ENCODE assay signal across 11 mouse cellular contexts in the genomic region with DNA sequence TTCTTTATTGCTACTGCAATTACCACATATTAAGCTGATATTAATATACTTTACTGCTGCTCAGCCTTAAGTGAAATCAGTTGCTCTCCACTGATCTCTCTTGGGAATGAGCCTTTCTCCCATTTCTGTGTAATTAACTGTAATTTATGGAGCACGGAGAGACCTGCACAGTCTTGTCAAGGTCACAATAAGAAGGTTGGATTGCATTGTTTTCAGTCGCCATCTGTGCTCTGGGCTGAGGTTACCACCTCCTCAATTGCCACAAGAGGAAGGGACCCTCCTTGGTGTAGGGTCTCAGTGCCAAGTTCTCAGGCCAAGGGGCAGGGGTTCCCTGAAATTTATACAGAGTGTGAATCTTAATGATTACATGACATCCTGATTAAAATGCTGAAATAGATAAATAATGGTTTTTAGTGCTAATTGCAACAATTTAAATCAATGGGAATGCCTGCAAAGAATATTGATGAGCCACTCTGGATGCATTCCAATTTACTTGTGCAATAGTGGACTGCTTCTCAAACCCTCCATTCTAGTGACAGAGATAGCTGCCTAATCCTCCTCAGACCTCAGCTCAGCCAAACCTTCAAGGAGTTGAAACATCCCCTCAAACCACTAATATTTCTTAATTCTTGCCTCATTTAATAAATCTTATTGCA.
DNase-seq lines count a peak whose midpoint lies in the region; ATAC-seq and TF ChIP-seq lines count a peak whose summit lies in the region.
"Had no signal": no experiment of that assay in that cellular context is flagged by ENCODE, and none has a peak within 500 bp of the region (broad histone marks: within the 10 kb centered on the region; RNA-seq: fewer than 3 reads in every experiment).

No protein-coding gene starts in this region.

- no peaks in the 10 kb centered on the region for H3K36me3 ChIP-seq in forebrain, embryonic 11.5 days (ENCODE audit: control insufficient read depth, insufficient read depth, low read length)
- no peaks in the 10 kb centered on the region for H3K36me3 ChIP-seq in forebrain, embryonic 10.5 days (replicated peaks)
- no peaks in the 10 kb centered on the region for H3K36me3 ChIP-seq in lung, postnatal 0 days (ENCODE audit: insufficient read depth, low read length)
- no peaks in the 10 kb centered on the region for H3K36me3 ChIP-seq in embryonic facial prominence, embryonic 14.5 days (ENCODE audit: control insufficient read depth, insufficient read depth, low read length)
- H3K36me3 ChIP-seq in hindbrain, postnatal 0 days (ENCODE audit: insufficient read depth, low read length) = no peaks in the 10 kb centered on the region
- no peaks in the 10 kb centered on the region for H3K36me3 ChIP-seq in heart, embryonic 12.5 days
- H3K36me3 ChIP-seq: liver, embryonic 13.5 days had no signal

- no peak overlapping the region for H3K9ac ChIP-seq in forebrain, embryonic 11.5 days (ENCODE audit: low read length)
- no peak overlapping the region for H3K9ac ChIP-seq in lung, postnatal 0 days (replicated peaks; ENCODE audit: low read depth)
- no peak overlapping the region for H3K9ac ChIP-seq in embryonic facial prominence, embryonic 14.5 days (ENCODE audit: low read depth, low read length)
- no peak overlapping the region for H3K9ac ChIP-seq in hindbrain, postnatal 0 days (replicated peaks; ENCODE audit: low read length)
- H3K9ac ChIP-seq in heart, embryonic 12.5 days = no peak overlapping the region
- H3K9ac ChIP-seq: liver, embryonic 13.5 days had no signal

- WGBS in forebrain, embryonic 11.5 days = 44% methylated on average over 2 of the region's 2 CpGs
- WGBS in forebrain, embryonic 10.5 days = 54% methylated on average over 2 of the region's 2 CpGs
- 51% methylated on average over 2 of the region's 2 CpGs for WGBS in lung, postnatal 0 days
- WGBS in embryonic facial prominence, embryonic 14.5 days = 17% methylated on average over 2 of the region's 2 CpGs
- WGBS in hindbrain, postnatal 0 days = 20% methylated on average over 2 of the region's 2 CpGs
- 61% methylated on average over 2 of the region's 2 CpGs for WGBS in heart, embryonic 12.5 days

- DNase-seq in forebrain, embryonic 11.5 days (ENCODE audit: low spot score) = no peak
- DNase-seq in forebrain, embryonic 10.5 days (ENCODE audit: extremely low spot score, low spot score) = no peak
- peak; percentile 6 for DNase-seq in lung, postnatal 0 days (ENCODE audit: low spot score)
- DNase-seq in lung, postnatal 4 days = no peak
- DNase-seq in embryonic facial prominence, embryonic 14.5 days (ENCODE audit: low spot score) = peak; percentile 47
- peak; percentile 10 for DNase-seq in hindbrain, postnatal 0 days (ENCODE audit: low spot score)
- no peak for DNase-seq in gastrocnemius, postnatal 36 days
- DNase-seq: cerebellum, adult 11 months; kidney, adult 18-20 months; liver, embryonic 13.5 days had no signal

- no peak for TF ChIP-seq EP300 in lung, postnatal 0 days (IDR thresholded peaks at IDR 0.05)

- ATAC-seq in forebrain, embryonic 11.5 days (replicated peaks; ENCODE audit: low FRiP score) = peak; percentile 21; the same call in 1 of the 2 replicates
- ATAC-seq in lung, postnatal 0 days = no peak
- peak; percentile 77; the same call in 1 of the 2 replicates for ATAC-seq in embryonic facial prominence, embryonic 14.5 days (ENCODE audit: low read depth)
- no peak for ATAC-seq in hindbrain, postnatal 0 days
- ATAC-seq in heart, embryonic 12.5 days (ENCODE audit: insufficient number of reproducible peaks, low FRiP score) = no peak

- no peaks in the 10 kb centered on the region for H3K9me3 ChIP-seq in forebrain, embryonic 11.5 days (ENCODE audit: control insufficient read depth, low read length)
- no peaks in the 10 kb centered on the region for H3K9me3 ChIP-seq in forebrain, embryonic 10.5 days
- H3K9me3 ChIP-seq in lung, postnatal 0 days (ENCODE audit: low read length) = no peaks in the 10 kb centered on the region
- no peaks in the 10 kb centered on the region for H3K9me3 ChIP-seq in embryonic facial prominence, embryonic 14.5 days (ENCODE audit: control insufficient read depth, low read length)
- H3K9me3 ChIP-seq in hindbrain, postnatal 0 days (ENCODE audit: low read length) = no peaks in the 10 kb centered on the region
- H3K9me3 ChIP-seq in heart, embryonic 12.5 days (replicated peaks) = no peaks in the 10 kb centered on the region
- H3K9me3 ChIP-seq: liver, embryonic 13.5 days had no signal

- no peak overlapping the region for H3K27ac ChIP-seq in forebrain, embryonic 11.5 days (ENCODE audit: low read depth, low read length)
- no peak overlapping the region for H3K27ac ChIP-seq in forebrain, embryonic 10.5 days
- H3K27ac ChIP-seq in lung, postnatal 0 days (ENCODE audit: low read length) = no peak overlapping the region
- no peak overlapping the region for H3K27ac ChIP-seq in embryonic facial prominence, embryonic 14.5 days (replicated peaks; ENCODE audit: low read depth, low read length)
- H3K27ac ChIP-seq in hindbrain, postnatal 0 days = no peak overlapping the region
- no peak overlapping the region for H3K27ac ChIP-seq in heart, embryonic 12.5 days (ENCODE audit: poor library complexity, severe bottlenecking)
- H3K27ac ChIP-seq: liver, embryonic 13.5 days had no signal

- TF ChIP-seq CTCF in lung, postnatal 0 days (IDR thresholded peaks at IDR 0.05) = no peak
- no peak for TF ChIP-seq CTCF in hindbrain, postnatal 0 days (IDR thresholded peaks at IDR 0.05; ENCODE audit: low read depth)

- intact Hi-C loops in gastrocnemius, postnatal 36 days (cut with DNase I) = no loop called here

- no peak overlapping the region for H3K4me2 ChIP-seq in forebrain, embryonic 11.5 days (ENCODE audit: low read depth, low read length, severe bottlenecking)
- H3K4me2 ChIP-seq in lung, postnatal 0 days (replicated peaks; ENCODE audit: low read depth, low read length) = no peak overlapping the region
- H3K4me2 ChIP-seq in embryonic facial prominence, embryonic 14.5 days (ENCODE audit: low read depth, low read length) = no peak overlapping the region
- H3K4me2 ChIP-seq in hindbrain, postnatal 0 days (ENCODE audit: low read depth, low read length) = no peak overlapping the region
- no peak overlapping the region for H3K4me2 ChIP-seq in heart, embryonic 12.5 days
- H3K4me2 ChIP-seq: liver, embryonic 13.5 days had no signal

- no peak overlapping the region for H3K4me3 ChIP-seq in forebrain, embryonic 11.5 days (ENCODE audit: low read depth, low read length)
- no peak overlapping the region for H3K4me3 ChIP-seq in forebrain, embryonic 10.5 days
- H3K4me3 ChIP-seq in lung, postnatal 0 days (ENCODE audit: low read depth, low read length) = no peak overlapping the region
- H3K4me3 ChIP-seq in embryonic facial prominence, embryonic 14.5 days (ENCODE audit: low read depth, low read length) = no peak overlapping the region
- no peak overlapping the region for H3K4me3 ChIP-seq in hindbrain, postnatal 0 days (ENCODE audit: low read length)
- H3K4me3 ChIP-seq in heart, embryonic 12.5 days = no peak overlapping the region
- H3K4me3 ChIP-seq: liver, embryonic 13.5 days had no signal

- H3K27me3 ChIP-seq in forebrain, embryonic 11.5 days (ENCODE audit: control insufficient read depth, insufficient read depth, low read length) = no peaks in the 10 kb centered on the region
- H3K27me3 ChIP-seq in forebrain, embryonic 10.5 days (ENCODE audit: poor library complexity, severe bottlenecking) = no peaks in the 10 kb centered on the region
- no peaks in the 10 kb centered on the region for H3K27me3 ChIP-seq in lung, postnatal 0 days (replicated peaks; ENCODE audit: insufficient read depth, low read length)
- no peaks in the 10 kb centered on the region for H3K27me3 ChIP-seq in embryonic facial prominence, embryonic 14.5 days (replicated peaks; ENCODE audit: control insufficient read depth, insufficient read depth, low read length)
- H3K27me3 ChIP-seq in hindbrain, postnatal 0 days (ENCODE audit: insufficient read depth, low read length) = no peaks in the 10 kb centered on the region
- no peaks in the 10 kb centered on the region for H3K27me3 ChIP-seq in heart, embryonic 12.5 days (replicated peaks)
- H3K27me3 ChIP-seq: liver, embryonic 13.5 days had no signal

- no peaks in the 10 kb centered on the region for H3K4me1 ChIP-seq in forebrain, embryonic 11.5 days (replicated peaks; ENCODE audit: control insufficient read depth, insufficient read depth, low read length)
- no peaks in the 10 kb centered on the region for H3K4me1 ChIP-seq in forebrain, embryonic 10.5 days
- no peaks in the 10 kb centered on the region for H3K4me1 ChIP-seq in lung, postnatal 0 days (ENCODE audit: insufficient read depth, low read depth, low read length)
- no peaks in the 10 kb centered on the region for H3K4me1 ChIP-seq in embryonic facial prominence, embryonic 14.5 days (ENCODE audit: control insufficient read depth, insufficient read depth, low read length)
- H3K4me1 ChIP-seq in hindbrain, postnatal 0 days (ENCODE audit: insufficient read depth, low read length) = no peaks in the 10 kb centered on the region
- H3K4me1 ChIP-seq in heart, embryonic 12.5 days (replicated peaks) = no peaks in the 10 kb centered on the region
- H3K4me1 ChIP-seq: liver, embryonic 13.5 days had no signal

Comparison
In these comparisons a context has a peak if more than half of its experiments do, and no peak if none do; other contexts are left out.
1. DNase-seq: peak in lung, postnatal 0 days (single experiment), embryonic facial prominence, embryonic 14.5 days (single experiment) and hindbrain, postnatal 0 days (single experiment); none in forebrain, embryonic 11.5 days (single experiment), forebrain, embryonic 10.5 days (single experiment), lung, postnatal 4 days (0 of 2) and gastrocnemius, postnatal 36 days (0 of 2).
2. ATAC-seq: peak in forebrain, embryonic 11.5 days (single experiment) and embryonic facial prominence, embryonic 14.5 days (single experiment); none in lung, postnatal 0 days (single experiment), hindbrain, postnatal 0 days (single experiment) and heart, embryonic 12.5 days (single experiment).